Mouse (Mus musculus) liver, adult 2 months (tissue): ENCODE results near the gene Art3. TPM values are rescaled to one million over a fixed set of nuclear protein-coding genes. Genes with fewer than 3 reads are reported as not detected.

Experiments used
- DNase-seq: peaks from one replicate; pipeline ENCODE4 v3.0.0-alpha.2; 2011; ENCODE audit warnings: low read depth, low spot score; ENCODE audit errors: extremely low read depth
- H3K27ac ChIP-seq: fragments of 200-500 bp; replicated peaks from 2 replicates; pipeline ENCODE4 v1.5.1; 2012; ENCODE audit warnings: low read depth, mild to moderate bottlenecking, control low read depth, inconsistent platforms, low read length; ENCODE audit not compliant: insufficient read depth
- H3K27me3 ChIP-seq: fragments of 200-500 bp; 2 replicates; pipeline ENCODE4 v1.6.1; 2012; ENCODE audit warnings: mild to moderate bottlenecking, moderate library complexity, low read length, inconsistent platforms; ENCODE audit not compliant: control insufficient read depth, insufficient read depth
- H3K36me3 ChIP-seq: fragments of 200-500 bp; 2 replicates; pipeline ENCODE4 v1.6.1; 2012; ENCODE audit warnings: low read length, inconsistent platforms; ENCODE audit not compliant: control insufficient read depth, insufficient read depth
- H3K4me1 ChIP-seq: fragments of 200-500 bp; 2 replicates; pipeline ENCODE4 v1.6.1; 2011; ENCODE audit warnings: low read length; ENCODE audit not compliant: control insufficient read depth, insufficient read depth
- H3K4me3 ChIP-seq: fragments of 200-500 bp; 2 replicates; pipeline ENCODE4 v1.5.1; 2011; ENCODE audit warnings: low read depth, mild to moderate bottlenecking, control low read depth, low read length, moderate library complexity; ENCODE audit not compliant: insufficient read depth
- H3K79me2 ChIP-seq: fragments of 200-500 bp; 2 replicates; pipeline ENCODE4 v1.6.1; 2012; ENCODE audit warnings: inconsistent platforms, mild to moderate bottlenecking, low read length, moderate library complexity; ENCODE audit not compliant: control insufficient read depth, insufficient read depth
- H3K9ac ChIP-seq: fragments of 200-500 bp; 2 replicates; pipeline ENCODE4 v1.6.1; 2012; ENCODE audit warnings: low read depth, mild to moderate bottlenecking, control low read depth, inconsistent platforms, low read length
- CTCF ChIP-seq: fragments of 200-500 bp; IDR thresholded peaks from 2 replicates; pipeline ENCODE4 v1.5.1; 2011; ENCODE audit warnings: low read depth, low read length, control low read depth
- POLR2A ChIP-seq: fragments of 200-500 bp; IDR thresholded peaks from 2 replicates; pipeline ENCODE4 v1.6.1; 2011; ENCODE audit warnings: low read length, control low read depth; ENCODE audit not compliant: insufficient read depth; ENCODE audit errors: extremely low read depth
- WGBS: fragments of 180-500 bp; shearing (Covaris S2); methylation state at CpG from one replicate; pipeline ENCODE4 v1.1.7; 2018; 5-methylcytosine and 5-hydroxymethylcytosine counted together
- polyA plus RNA-seq: library from polyadenylated mRNA; depleted of rRNA; stranded (reverse); fragments of >200 nt; gene quantifications from 2 replicates; pipeline ENCODE4 v1.2.3, GENCODE M21; 2012
- total RNA-seq: library from RNA; depleted of rRNA; stranded (reverse); fragments of >200 nt; gene quantifications from 2 replicates; pipeline ENCODE4 v1.2.3, GENCODE M21; 2014

Gene Art3
- total and polyA plus RNA-seq, 2 experiments, result 1.8 to 8.6 TPM

- Histone ChIP-seq H3K4me1 (peaks cover 17% of the 10 kb centered on the region), H3K4me3 (no peak overlapping the region), H3K9ac (no peak overlapping the region), H3K36me3 (no peaks in the 10 kb centered on the region), H3K27ac (no peak overlapping the region), H3K27me3 (no peaks in the 10 kb centered on the region), H3K79me2 (peaks cover 3% of the 10 kb centered on the region; the same call in 1 of the 2 replicates)
- 66% methylated on average over 13 of the region's 13 CpGs for WGBS
- TF ChIP-seq CTCF (no peak), POLR2A (no peak)
- DNase-seq, result peak; percentile 76
Observed at GRCm38 (mm10) chr5:92369151-92369994, 37.7 kb downstream of the Art3 start.

GRCm38 (mm10) chr5:92370392-92370791, 38.8 kb downstream of the Art3 start:
- H3K27ac ChIP-seq, result 0 out of 2 replicates have a peak overlapping the region, but pooled peaks have one; percentile 30
- no peak for TF ChIP-seq POLR2A
- H3K4me3 ChIP-seq, result no peak overlapping the region
- WGBS, result 22% methylated on average over 6 of the region's 6 CpGs
- H3K4me1 ChIP-seq, result peaks cover 17% of the 10 kb centered on the region
- no peaks in the 10 kb centered on the region for H3K36me3 ChIP-seq
- no peak overlapping the region for H3K9ac ChIP-seq
- peak; percentile 89 for DNase-seq
- no peaks in the 10 kb centered on the region for H3K79me2 ChIP-seq
- H3K27me3 ChIP-seq, result no peaks in the 10 kb centered on the region

GRCm38 (mm10) chr5:92370891-92371290, 39.3 kb downstream of the Art3 start:
- Histone ChIP-seq H3K36me3 (no peaks in the 10 kb centered on the region), H3K4me3 (no peak overlapping the region), H3K4me1 (peaks cover 13% of the 10 kb centered on the region), H3K27ac (0 out of 2 replicates have a peak overlapping the region, but pooled peaks have one; percentile 30), H3K27me3 (no peaks in the 10 kb centered on the region), H3K79me2 (no peaks in the 10 kb centered on the region), H3K9ac (no peak overlapping the region)
- DNase-seq, result no peak
- TF ChIP-seq POLR2A (no peak), CTCF (no peak)
- WGBS, result 93% methylated on average over 6 of the region's 6 CpGs

- Histone ChIP-seq H3K9ac (no peak overlapping the region), H3K4me3 (no peak overlapping the region), H3K4me1 (peaks cover 7% of the 10 kb centered on the region), H3K79me2 (no peaks in the 10 kb centered on the region), H3K36me3 (no peaks in the 10 kb centered on the region), H3K27me3 (no peaks in the 10 kb centered on the region), H3K27ac (no peak overlapping the region)
- WGBS, result 93% methylated on average over 14 of the region's 14 CpGs
- TF ChIP-seq POLR2A (no peak), CTCF (no peak)
- no peak for DNase-seq
Observed at GRCm38 (mm10) chr5:92371361-92371976, 39.8 kb downstream of the Art3 start.

GRCm38 (mm10) chr5:92372605-92373004, 41.0 kb downstream of the Art3 start:
- Histone ChIP-seq H3K79me2 (no peaks in the 10 kb centered on the region), H3K9ac (no peak overlapping the region), H3K27ac (no peak overlapping the region), H3K4me1 (peaks cover 5% of the 10 kb centered on the region), H3K4me3 (no peak overlapping the region), H3K36me3 (no peaks in the 10 kb centered on the region), H3K27me3 (no peaks in the 10 kb centered on the region)
- WGBS, result 49% methylated on average over 2 of the region's 2 CpGs
- TF ChIP-seq POLR2A (no peak), CTCF (no peak)
- DNase-seq, result no peak
